Mouse (Mus musculus) adrenal gland, postnatal 36 days (tissue): ENCODE results near the gene Mark2. TPM values are rescaled to one million over a fixed set of nuclear protein-coding genes. Genes with fewer than 3 reads are reported as not detected.

Experiments used
- DNase-seq, 2 experiments: peaks; one replicate each; pipeline ENCODE4 v3.0.0; 2021; ENCODE audit warnings: mixed read lengths in 1 of 2
- total RNA-seq, 2 experiments: library from RNA; stranded (reverse); gene quantifications; 2 replicates each; pipeline ENCODE4 v1.2.3; 2021

Mark2 gene
- total RNA-seq, 2 experiments from 2014 or later, result 71.9 to 76.4 TPM

GRCm38 (mm10) chr19:7334049-7334448 is 7.6 kb downstream of the Mark2 start:
- no peak for DNase-seq

GRCm38 (mm10) chr19:7321391-7321790 is 20.3 kb downstream of the Mark2 start:
- DNase-seq, result no peak

- peak in 1 of 2 experiments; percentile 31 for DNase-seq
These were observed 21.5 kb downstream of the Mark2 start for GRCm38 (mm10) chr19:7320181-7320580.

- DNase-seq, result peak in 1 of 2 experiments; percentile 46
These were observed 23.9 kb downstream of the Mark2 start for GRCm38 (mm10) chr19:7317716-7318115.

- DNase-seq, result no peak
These were observed 24.8 kb downstream of the Mark2 start for GRCm38 (mm10) chr19:7316822-7317221.

- DNase-seq, result no peak
These were observed 26.1 kb downstream of the Mark2 start for GRCm38 (mm10) chr19:7315587-7315984.

GRCm38 (mm10) chr19:7314976-7315586 is 26.6 kb downstream of the Mark2 start:
- peak; percentile 45 to 67 for DNase-seq

GRCm38 (mm10) chr19:7313660-7314059 is 28.0 kb downstream of the Mark2 start:
- no peak for DNase-seq

GRCm38 (mm10) chr19:7311306-7311705 is 30.4 kb downstream of the Mark2 start:
- DNase-seq, result no peak

GRCm38 (mm10) chr19:7310704-7311103 is 31.0 kb downstream of the Mark2 start:
- peak; percentile 40 to 69 for DNase-seq

- no peak for DNase-seq
These were observed 31.8 kb downstream of the Mark2 start for GRCm38 (mm10) chr19:7309738-7310330.

GRCm38 (mm10) chr19:7307995-7308770 is 33.5 kb downstream of the Mark2 start:
- DNase-seq, result peak in 1 of 2 experiments; percentile 49

- peak; percentile 31 to 43 for DNase-seq
These were observed 34.7 kb downstream of the Mark2 start for GRCm38 (mm10) chr19:7306968-7307367.

GRCm38 (mm10) chr19:7305380-7306310 is 36.0 kb downstream of the Mark2 start:
- no peak for DNase-seq

GRCm38 (mm10) chr19:7304801-7305200 is 36.9 kb downstream of the Mark2 start:
- no peak for DNase-seq

GRCm38 (mm10) chr19:7303796-7304195 is 37.9 kb downstream of the Mark2 start:
- no peak for DNase-seq

GRCm38 (mm10) chr19:7302493-7302797 is 39.2 kb downstream of the Mark2 start:
- DNase-seq, result no peak

- peak; percentile 75 to 81 for DNase-seq
These were observed 39.8 kb downstream of the Mark2 start for GRCm38 (mm10) chr19:7301647-7302492.

- DNase-seq, result no peak
These were observed 41.6 kb downstream of the Mark2 start for GRCm38 (mm10) chr19:7300078-7300477.

- no peak for DNase-seq
These were observed 42.6 kb downstream of the Mark2 start for GRCm38 (mm10) chr19:7299052-7299451.

GRCm38 (mm10) chr19:7295959-7296358 is 45.7 kb downstream of the Mark2 start:
- no peak for DNase-seq
